Mouse (Mus musculus): Measurements from ENCODE around the gene Il2rb. TPM values are rescaled to one million over a fixed set of nuclear protein-coding genes. Genes with fewer than 3 reads are reported as not detected.
A peak's percentile ranks its signal among the peaks of the same experiment; 100 is the strongest.

The Il2rb gene
- 0.63 and 0.67 TPM in 2 replicates for polyA plus RNA-seq (2015; fragmentation: Nextera tagmentation; extraction: Ambion mirVana)

GRCm38 (mm10) chr15:78494968-78495406 lies at the start of gene Il2rb:
Gene Il2rb (minus strand): TSS chr15:78495271.
- Histone ChIP-seq H3K4me1 (ENCODE audit: insufficient read depth, low read depth, low read length) (no peaks in the 10 kb centered on the region), H3K27me3 (replicated peaks; ENCODE audit: insufficient read depth, low read length) (no peaks in the 10 kb centered on the region), H3K9me3 (ENCODE audit: low read length) (no peaks in the 10 kb centered on the region), H3K4me2 (replicated peaks; ENCODE audit: low read depth, low read length) (no peak within 1 kb of the TSS), H3K27ac (ENCODE audit: low read length) (no peak within 1 kb of the TSS), H3K36me3 (ENCODE audit: insufficient read depth, low read length) (no peaks in the 10 kb centered on the region), H3K9ac (replicated peaks; ENCODE audit: low read depth) (no peak within 1 kb of the TSS), H3K4me3 (ENCODE audit: low read depth, low read length) (no peak within 1 kb of the TSS)
- DNase-seq (ENCODE audit: low spot score): no peak
- no peak for ATAC-seq
- TF ChIP-seq EP300 (IDR thresholded peaks at IDR 0.05) (no peak), CTCF (IDR thresholded peaks at IDR 0.05) (no peak)
- 86% methylated on average over 11 of the region's 11 CpGs for WGBS

- ATAC-seq (no peak), DNase-seq (ENCODE audit: low spot score) (no peak)
- H3K27ac ChIP-seq (ENCODE audit: low read length): no peak within 1 kb of the TSS
- H3K27me3 ChIP-seq (replicated peaks; ENCODE audit: insufficient read depth, low read length): 0 out of 2 replicates have a peak, but pooled peaks cover 8% of the 10 kb centered on the region
- no peak within 1 kb of the TSS for H3K4me2 ChIP-seq (replicated peaks; ENCODE audit: low read depth, low read length)
- no peaks in the 10 kb centered on the region for H3K9me3 ChIP-seq (ENCODE audit: low read length)
- H3K4me1 ChIP-seq (ENCODE audit: insufficient read depth, low read depth, low read length): no peaks in the 10 kb centered on the region
- no peak within 1 kb of the TSS for H3K4me3 ChIP-seq (ENCODE audit: low read depth, low read length)
- H3K9ac ChIP-seq (replicated peaks; ENCODE audit: low read depth): no peak within 1 kb of the TSS
- TF ChIP-seq CTCF (IDR thresholded peaks at IDR 0.05) (no peak), EP300 (IDR thresholded peaks at IDR 0.05) (no peak)
- WGBS: 7% methylated on average over 14 of the region's 14 CpGs
- no peaks in the 10 kb centered on the region for H3K36me3 ChIP-seq (ENCODE audit: insufficient read depth, low read length)
These were observed 49.5 kb upstream of the Il2rb start, which contains the start of gene Sstr3 for GRCm38 (mm10) chr15:78544561-78545001. Gene Sstr3 (minus strand): TSS chr15:78544685.

- TF ChIP-seq EP300 (IDR thresholded peaks at IDR 0.05) (no peak), CTCF (IDR thresholded peaks at IDR 0.05) (no peak)
- H3K9me3 ChIP-seq (ENCODE audit: low read length): no peaks in the 10 kb centered on the region
- no peak overlapping the region for H3K27ac ChIP-seq (ENCODE audit: low read length)
- 0 out of 2 replicates have a peak, but pooled peaks cover 8% of the 10 kb centered on the region for H3K27me3 ChIP-seq (replicated peaks; ENCODE audit: insufficient read depth, low read length)
- no peak for ATAC-seq
- no peak for DNase-seq (ENCODE audit: low spot score)
- WGBS: 60% methylated on average over 15 of the region's 15 CpGs
- H3K4me1 ChIP-seq (ENCODE audit: insufficient read depth, low read depth, low read length): no peaks in the 10 kb centered on the region
- H3K4me3 ChIP-seq (ENCODE audit: low read depth, low read length): no peak overlapping the region
- no peaks in the 10 kb centered on the region for H3K36me3 ChIP-seq (ENCODE audit: insufficient read depth, low read length)
- no peak overlapping the region for H3K9ac ChIP-seq (replicated peaks; ENCODE audit: low read depth)
- H3K4me2 ChIP-seq (replicated peaks; ENCODE audit: low read depth, low read length): no peak overlapping the region
These were observed 49.0 kb upstream of the Il2rb start for GRCm38 (mm10) chr15:78544041-78544440.

GRCm38 (mm10) chr15:78542767-78543303 lies 47.8 kb upstream of the Il2rb start:
- Histone ChIP-seq H3K4me1 (ENCODE audit: insufficient read depth, low read depth, low read length) (no peaks in the 10 kb centered on the region), H3K4me3 (ENCODE audit: low read depth, low read length) (no peak overlapping the region), H3K27ac (ENCODE audit: low read length) (no peak overlapping the region), H3K27me3 (replicated peaks; ENCODE audit: insufficient read depth, low read length) (0 out of 2 replicates have a peak, but pooled peaks cover 8% of the 10 kb centered on the region), H3K9me3 (ENCODE audit: low read length) (no peaks in the 10 kb centered on the region), H3K36me3 (ENCODE audit: insufficient read depth, low read length) (no peaks in the 10 kb centered on the region), H3K9ac (replicated peaks; ENCODE audit: low read depth) (no peak overlapping the region), H3K4me2 (replicated peaks; ENCODE audit: low read depth, low read length) (no peak overlapping the region)
- 62% methylated on average over 7 of the region's 7 CpGs for WGBS
- no peak for TF ChIP-seq CTCF (IDR thresholded peaks at IDR 0.05)
- no peak for TF ChIP-seq EP300 (IDR thresholded peaks at IDR 0.05)
- ATAC-seq (no peak), DNase-seq (ENCODE audit: low spot score) (no peak)

GRCm38 (mm10) chr15:78542098-78542766 lies 47.2 kb upstream of the Il2rb start:
- ATAC-seq (peak; percentile 69), DNase-seq (ENCODE audit: low spot score) (peak; percentile 44)
- H3K27ac ChIP-seq (ENCODE audit: low read length): no peak overlapping the region
- H3K36me3 ChIP-seq (ENCODE audit: insufficient read depth, low read length): no peaks in the 10 kb centered on the region
- TF ChIP-seq EP300 (IDR thresholded peaks at IDR 0.05) (no peak), CTCF (IDR thresholded peaks at IDR 0.05) (no peak)
- no peak overlapping the region for H3K4me3 ChIP-seq (ENCODE audit: low read depth, low read length)
- WGBS: 58% methylated on average over 3 of the region's 3 CpGs
- H3K27me3 ChIP-seq (replicated peaks; ENCODE audit: insufficient read depth, low read length): 0 out of 2 replicates have a peak, but pooled peaks cover 8% of the 10 kb centered on the region
- no peaks in the 10 kb centered on the region for H3K9me3 ChIP-seq (ENCODE audit: low read length)
- H3K9ac ChIP-seq (replicated peaks; ENCODE audit: low read depth): no peak overlapping the region
- no peak overlapping the region for H3K4me2 ChIP-seq (replicated peaks; ENCODE audit: low read depth, low read length)
- no peaks in the 10 kb centered on the region for H3K4me1 ChIP-seq (ENCODE audit: insufficient read depth, low read depth, low read length)

- Histone ChIP-seq H3K4me3 (ENCODE audit: low read depth, low read length) (no peak overlapping the region), H3K9me3 (ENCODE audit: low read length) (no peaks in the 10 kb centered on the region), H3K4me2 (replicated peaks; ENCODE audit: low read depth, low read length) (no peak overlapping the region), H3K27me3 (replicated peaks; ENCODE audit: insufficient read depth, low read length) (0 out of 2 replicates have a peak, but pooled peaks cover 8% of the 10 kb centered on the region), H3K9ac (replicated peaks; ENCODE audit: low read depth) (no peak overlapping the region), H3K4me1 (ENCODE audit: insufficient read depth, low read depth, low read length) (no peaks in the 10 kb centered on the region), H3K27ac (ENCODE audit: low read length) (no peak overlapping the region), H3K36me3 (ENCODE audit: insufficient read depth, low read length) (no peaks in the 10 kb centered on the region)
- peak; percentile 38 for DNase-seq (ENCODE audit: low spot score)
- no peak for TF ChIP-seq EP300 (IDR thresholded peaks at IDR 0.05)
- no peak for TF ChIP-seq CTCF (IDR thresholded peaks at IDR 0.05)
- 23% methylated on average over 3 of the region's 3 CpGs for WGBS
- peak; percentile 30 for ATAC-seq
These were observed 46.5 kb upstream of the Il2rb start for GRCm38 (mm10) chr15:78541606-78542005.
